Mouse (Mus musculus): Measurements from ENCODE around the gene Pts. TPM values are rescaled to one million over a fixed set of nuclear protein-coding genes. Genes with fewer than 3 reads are reported as not detected.

Pts gene
- 3.7 and 9.6 TPM in 2 replicates for polyA plus RNA-seq (2012; ENCODE audit: low replicate concordance)

DNA sequence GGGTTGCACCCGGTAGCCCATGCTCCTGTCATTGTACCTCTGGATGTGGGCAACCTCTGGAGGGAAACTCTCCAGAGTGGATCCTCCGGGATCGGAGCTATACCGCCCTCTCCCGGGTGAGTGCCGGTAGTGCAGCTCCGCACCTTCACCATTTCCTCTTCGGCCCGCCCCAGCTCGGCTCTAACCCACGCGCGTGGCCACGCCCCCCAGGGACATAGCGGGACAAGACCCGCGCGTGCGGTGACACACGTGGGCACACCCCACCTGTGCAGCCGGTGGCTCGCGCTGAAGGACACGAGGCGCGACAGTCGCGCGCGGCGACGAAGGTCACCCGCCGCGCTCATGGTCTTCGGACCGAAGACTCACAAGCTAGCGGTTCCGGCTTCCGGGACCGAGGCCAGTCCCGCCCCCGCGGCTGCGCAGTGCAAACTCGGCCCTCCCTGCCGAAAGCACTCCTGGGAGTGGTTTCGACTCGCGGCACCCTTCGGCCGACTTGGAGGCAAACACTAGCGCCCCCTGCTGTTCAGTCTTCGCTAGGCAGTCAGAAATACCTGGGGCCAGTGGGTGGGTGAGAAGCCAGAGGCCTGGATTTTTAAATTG lies at the start of gene Pts:
Gene Pts (minus strand): TSS at position 432 of the 600 bp plus-strand sequence.

DNA sequence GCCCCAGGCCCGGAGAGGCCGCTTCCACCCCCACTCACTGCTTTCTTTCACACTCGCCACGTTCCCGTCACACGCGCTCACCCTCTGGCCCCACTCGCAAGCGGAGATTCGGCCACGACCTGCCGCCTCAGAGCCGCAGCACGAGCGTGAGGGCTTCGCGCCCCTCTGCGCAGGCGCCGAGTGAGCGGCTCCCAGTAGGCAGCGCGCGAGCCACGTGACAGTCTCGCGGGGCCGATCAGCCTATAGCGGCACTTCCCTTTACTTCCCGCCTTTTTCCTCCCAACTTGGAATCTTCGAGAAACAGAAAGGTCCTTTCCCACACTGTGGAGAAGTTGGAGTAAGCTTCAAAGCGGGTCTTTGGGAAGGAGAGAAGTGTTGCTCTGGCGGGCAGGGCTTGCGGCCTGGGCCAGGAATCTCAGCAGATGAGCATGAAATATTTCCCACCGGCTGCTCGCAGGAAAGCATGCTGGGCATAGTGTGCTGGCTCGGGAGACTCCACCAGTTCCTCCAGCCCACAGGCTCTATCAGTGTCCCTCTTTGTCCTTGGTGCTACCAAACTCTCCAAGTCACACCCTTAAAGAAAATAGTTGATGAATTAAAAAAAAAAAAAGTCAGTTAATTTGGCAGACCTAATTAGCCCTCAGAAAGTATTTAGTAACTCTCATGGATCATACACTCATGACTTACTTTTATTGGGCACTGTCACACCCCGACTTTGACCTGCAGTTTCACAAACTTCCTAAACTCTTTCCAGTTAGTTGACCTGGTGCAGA lies 32.8 kb upstream of the Pts start, which contains the start of gene Tex12:
Gene Tex12 (minus strand): TSS at position 181 of the 773 bp plus-strand sequence.

DNA sequence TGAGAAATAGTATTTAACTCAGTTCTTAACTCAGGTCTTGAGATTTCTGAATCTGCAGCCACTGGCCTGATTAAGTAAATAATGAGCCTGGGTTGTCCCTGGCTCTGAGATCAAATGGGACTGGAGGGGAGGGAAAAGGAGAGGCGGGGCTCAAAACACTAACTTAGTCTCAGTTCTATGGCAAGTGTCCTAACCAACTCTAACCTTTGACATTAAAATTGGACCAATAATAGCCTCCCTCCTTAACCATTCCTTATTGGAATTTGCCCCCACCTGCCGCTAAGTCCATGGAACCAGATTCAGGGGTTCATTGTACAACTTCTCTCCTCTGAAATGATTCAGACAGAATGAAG lies 26.5 kb upstream of the Pts start, which contains the start of gene Bco2:
Gene Bco2 (minus strand): TSS at position 88 of the 353 bp plus-strand sequence.

DNA sequence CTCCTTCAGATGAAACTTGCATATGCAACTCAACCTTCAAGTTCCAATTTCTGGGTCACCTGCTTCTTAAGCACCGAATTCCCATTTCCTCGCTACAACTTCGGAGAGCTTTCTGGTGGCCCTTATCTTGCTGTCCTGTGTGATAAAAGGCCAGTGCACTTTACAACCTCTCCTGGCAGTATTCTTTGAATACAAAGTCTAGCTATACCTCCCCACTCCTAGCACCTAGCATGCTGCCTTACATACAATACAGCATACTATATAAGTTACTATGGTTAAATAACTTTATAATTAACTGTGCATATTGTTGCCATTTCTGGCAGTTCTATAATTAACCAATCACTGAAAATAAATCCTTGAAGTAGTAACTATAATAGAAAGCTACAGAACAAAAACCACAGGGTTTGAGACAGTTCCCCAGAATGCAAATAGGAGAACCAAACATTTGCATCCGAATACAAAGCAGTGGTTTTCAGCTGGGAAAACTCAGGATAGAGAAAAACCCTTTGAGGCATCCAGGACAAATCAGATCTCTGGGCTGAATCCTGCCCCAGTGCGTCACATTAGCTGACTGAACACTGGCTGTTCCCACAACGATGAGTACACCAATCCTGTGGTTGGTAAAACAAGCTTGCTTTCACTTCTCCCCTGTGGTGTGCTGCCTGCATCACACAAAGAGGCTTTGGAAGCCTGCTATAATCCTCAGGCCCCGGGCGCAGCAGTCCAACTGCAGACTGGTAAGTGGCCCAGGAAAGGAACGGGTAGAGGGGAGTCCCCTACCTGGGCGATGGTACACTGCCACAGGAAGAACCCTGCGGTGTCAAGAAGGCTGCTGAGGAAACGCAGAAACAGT lies 25.9 kb upstream of the Pts start, which contains the start of gene Il18:
Gene Il18 (plus strand): TSS at position 587 of the 853 bp plus-strand sequence.

DNA sequence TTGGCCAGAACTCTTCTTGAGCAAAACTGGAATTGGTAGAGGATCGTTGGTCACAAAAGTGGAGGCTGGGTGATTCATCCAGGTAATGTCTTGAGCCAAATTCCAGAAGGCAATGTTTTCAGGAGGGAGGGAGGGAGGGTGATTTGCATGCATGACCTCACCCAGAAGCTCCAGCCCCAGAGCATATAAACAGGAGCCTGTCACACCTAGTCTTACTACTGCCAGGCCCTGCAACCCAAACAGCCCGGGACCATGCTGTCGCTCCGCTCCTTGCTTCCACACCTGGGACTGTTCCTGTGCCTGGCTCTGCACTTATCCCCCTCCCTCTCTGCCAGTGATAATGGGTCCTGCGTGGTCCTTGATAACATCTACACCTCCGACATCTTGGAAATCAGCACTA lies 34.2 kb downstream of the Pts start, which contains the start of gene Plet1:
Gene Plet1 (plus strand): TSS at position 215 of the 400 bp plus-strand sequence.

Other genes with a start within 250 kb of the Pts start
- gene Rpl10-ps3, start 183.8 kb downstream of the Pts start, polyA plus RNA-seq (2012; ENCODE audit: low replicate concordance), result 0.93 and 13.4 TPM in 2 replicates
- not detected in 2 replicates for gene Plet1, start 34.2 kb downstream of the Pts start, polyA plus RNA-seq (2012; ENCODE audit: low replicate concordance)
- gene Il18, start 26.1 kb upstream of the Pts start, polyA plus RNA-seq (2012; ENCODE audit: low replicate concordance), result 2.0 TPM in 1 of 2 replicates, not detected in the other
- gene Bco2, start 26.5 kb upstream of the Pts start, polyA plus RNA-seq (2012; ENCODE audit: low replicate concordance), result not detected in 2 replicates
- not detected in 2 replicates for gene Tex12, start 32.6 kb upstream of the Pts start, polyA plus RNA-seq (2012; ENCODE audit: low replicate concordance)
- 4.9 and 64.9 TPM in 2 replicates for gene Sdhd, start 75.1 kb upstream of the Pts start, polyA plus RNA-seq (2012; ENCODE audit: low replicate concordance)
- 3.2 and 17.7 TPM in 2 replicates for gene Timm8b, start 75.2 kb upstream of the Pts start, polyA plus RNA-seq (2012; ENCODE audit: low replicate concordance)
- gene Pih1d2, start 88.6 kb upstream of the Pts start, polyA plus RNA-seq (2012; ENCODE audit: low replicate concordance), result 0.17 TPM in 1 of 2 replicates, not detected in the other
- gene Nkapd1, start 88.7 kb upstream of the Pts start, polyA plus RNA-seq (2012; ENCODE audit: low replicate concordance), result 5.4 and 6.9 TPM in 2 replicates
- 59.9 and 70.1 TPM in 2 replicates for gene Dlat, start 131.1 kb upstream of the Pts start, polyA plus RNA-seq (2012; ENCODE audit: low replicate concordance)
- not detected in 2 replicates for gene Dixdc1, start 210.8 kb upstream of the Pts start, polyA plus RNA-seq (2012; ENCODE audit: low replicate concordance)
- gene 2310030G06Rik, start 217.8 kb upstream of the Pts start, polyA plus RNA-seq (2012; ENCODE audit: low replicate concordance), result not detected in 2 replicates
- gene Cryab, start 222.6 kb upstream of the Pts start, polyA plus RNA-seq (2012; ENCODE audit: low replicate concordance), result 1.1 TPM in 1 of 2 replicates, not detected in the other
- gene Hspb2, start 223.6 kb upstream of the Pts start, polyA plus RNA-seq (2012; ENCODE audit: low replicate concordance), result not detected in 2 replicates
- gene Fdxacb1, start 239.5 kb upstream of the Pts start, polyA plus RNA-seq (2012; ENCODE audit: low replicate concordance), result 0.81 and 2.6 TPM in 2 replicates
- 4.8 and 6.6 TPM in 2 replicates for gene Alg9, start 246.3 kb upstream of the Pts start, polyA plus RNA-seq (2012; ENCODE audit: low replicate concordance)
- 1.2 and 1.5 TPM in 2 replicates for gene 1110032A03Rik, start 246.8 kb upstream of the Pts start, polyA plus RNA-seq (2012; ENCODE audit: low replicate concordance)